Mouse (Mus musculus): Measurements from ENCODE around the gene Daam2.
"Not testable (repeated sequence)": the region's sequence is repeated elsewhere in the genome, so short reads cannot be mapped to it uniquely, and the experiment has no call there.

Gene Daam2

DNA sequence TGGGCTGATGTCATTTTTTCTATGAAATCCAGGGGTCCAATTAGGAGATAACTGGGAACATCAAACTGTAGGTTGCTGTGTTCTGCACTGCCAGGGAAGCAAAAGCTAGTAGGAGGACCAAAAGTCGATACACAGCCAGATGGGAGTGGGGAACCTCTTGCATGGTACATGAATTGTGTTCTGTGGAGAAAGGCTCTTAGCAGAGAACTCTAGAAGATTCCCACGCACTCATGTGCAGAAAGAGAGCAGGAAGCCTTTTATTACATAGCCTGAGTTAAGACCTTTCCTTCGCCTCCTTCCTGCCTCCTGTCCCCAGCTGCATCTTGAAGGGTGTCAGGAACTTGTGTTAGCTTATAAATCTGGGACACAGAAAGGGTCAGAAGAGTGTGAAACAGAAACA is 82.3 kb downstream of the Daam2 start:
- peak; percentile 71 for DNase-seq (ENCODE audit: low read depth, low spot score)

DNA sequence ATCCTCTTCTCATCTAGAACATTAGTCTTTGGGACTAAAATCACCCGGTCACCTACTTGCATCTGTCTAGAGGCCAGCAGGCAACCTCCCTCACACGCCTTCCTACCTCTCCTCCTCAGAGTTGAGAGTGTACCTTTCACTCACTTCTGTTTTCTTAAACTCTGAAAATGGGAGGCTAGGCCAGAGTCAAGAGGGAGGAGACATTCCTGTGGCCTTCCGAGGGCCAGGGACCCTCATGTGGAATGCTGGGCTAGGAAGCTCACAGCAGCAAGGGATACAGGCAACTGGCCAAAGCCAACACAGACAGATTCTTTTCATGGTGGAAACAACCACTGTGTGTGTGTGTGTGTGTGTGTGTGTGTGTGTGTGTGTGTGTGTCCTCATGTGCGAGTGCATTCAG is 86.8 kb downstream of the Daam2 start:
- DNase-seq (ENCODE audit: low read depth, low spot score) = no peak

DNA sequence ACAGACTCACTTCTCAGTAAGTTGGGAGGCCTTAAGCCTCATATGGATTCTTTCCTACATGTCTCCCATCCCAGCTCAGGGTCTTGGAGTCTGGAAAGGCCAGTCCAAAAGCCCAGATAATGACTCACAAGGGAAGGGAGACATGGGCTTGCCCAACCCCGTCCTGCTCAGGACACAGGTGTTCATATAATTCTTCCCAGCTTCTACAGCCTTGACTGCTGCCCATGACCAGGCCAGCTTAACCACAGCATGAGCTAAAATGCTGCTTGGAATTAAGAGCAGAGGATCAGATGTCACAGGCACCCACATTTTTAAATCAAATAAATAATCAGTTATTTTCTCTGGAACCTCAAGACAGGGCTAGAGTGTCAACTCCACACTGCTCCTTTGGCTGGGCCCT is 89.0 kb downstream of the Daam2 start:
- DNase-seq (ENCODE audit: low read depth, low spot score) = no peak

DNA sequence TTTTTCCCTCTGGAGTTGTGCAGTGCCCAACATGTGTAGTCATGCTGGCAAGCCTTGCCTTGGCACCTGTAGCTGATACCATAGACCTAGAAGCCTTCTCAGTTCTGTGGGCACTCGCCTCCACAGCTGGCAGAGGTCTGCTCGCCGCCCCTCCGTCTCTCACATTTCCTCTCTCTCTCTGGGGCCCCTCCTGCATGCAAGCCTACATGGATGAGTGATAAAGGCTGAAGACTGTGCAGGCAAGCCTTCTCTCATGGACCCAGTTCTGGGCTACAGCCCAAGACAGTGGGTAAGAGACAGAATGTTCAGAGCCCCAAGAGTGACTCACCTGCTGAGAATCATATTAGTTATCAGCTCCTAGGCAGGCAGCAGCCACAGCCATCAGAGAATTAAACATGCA is 90.1 kb downstream of the Daam2 start:
- DNase-seq (ENCODE audit: low read depth, low spot score) = peak; percentile 77

DNA sequence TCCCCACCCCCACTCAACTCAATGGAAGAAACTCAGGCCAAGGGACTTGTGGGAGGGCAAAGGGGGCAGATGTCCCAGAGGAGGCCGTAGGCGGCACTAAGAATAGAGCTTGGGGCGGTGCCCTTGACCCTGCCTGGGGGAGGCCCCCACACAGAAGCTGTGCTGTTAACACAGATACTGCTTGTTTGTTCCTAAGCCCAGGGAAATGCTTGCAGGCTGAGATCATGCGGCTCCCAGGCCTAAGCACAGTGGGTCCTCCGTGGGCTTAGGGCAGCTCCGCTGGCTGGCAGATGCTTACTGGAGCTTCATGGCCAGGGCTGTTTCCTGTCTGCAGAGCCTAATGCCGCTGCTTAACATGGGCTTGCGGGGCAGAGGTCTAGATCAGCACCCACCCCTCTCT is 91.5 kb downstream of the Daam2 start:
- DNase-seq (ENCODE audit: low read depth, low spot score) = peak; percentile 15

DNA sequence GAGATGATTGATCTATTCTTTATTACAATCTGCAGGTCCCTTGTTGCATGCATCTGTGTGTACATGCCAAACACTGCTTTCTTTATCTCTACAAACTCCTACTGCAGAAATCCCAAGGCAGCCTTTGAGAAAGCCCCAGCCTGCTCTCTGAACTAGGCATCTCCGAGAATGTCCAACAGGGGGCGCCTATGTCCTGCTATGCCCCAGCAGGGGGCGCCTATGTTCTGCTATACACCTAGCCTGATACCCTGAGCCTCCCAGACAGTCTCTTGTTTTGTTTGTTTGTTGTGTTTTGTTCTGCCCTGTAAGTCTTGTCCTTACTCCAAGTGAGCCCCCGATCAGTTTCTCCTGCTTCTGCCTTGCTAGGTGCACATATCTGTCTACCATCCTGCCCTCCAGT is 95.9 kb downstream of the Daam2 start:
- DNase-seq (ENCODE audit: low read depth, low spot score) = peak; percentile 84

DNA sequence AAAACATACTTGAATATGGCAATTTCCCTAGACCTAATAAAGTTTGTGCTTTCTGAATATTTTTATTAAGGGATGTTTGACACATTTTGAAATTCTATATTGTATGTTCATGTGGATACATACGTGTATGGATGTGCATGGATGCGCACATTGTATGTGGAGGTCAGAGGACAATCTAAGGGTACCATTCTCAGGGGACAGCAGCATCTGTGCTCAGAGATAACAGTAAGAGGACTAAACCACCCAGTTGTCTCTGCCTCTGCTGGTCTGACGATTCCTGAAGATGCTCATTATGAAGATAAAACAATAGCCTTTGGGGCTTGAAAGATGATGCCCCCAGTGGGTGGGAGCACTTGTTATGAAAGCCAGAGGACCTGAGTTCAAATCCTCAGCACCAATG is 99.3 kb downstream of the Daam2 start:
- no peak for DNase-seq (ENCODE audit: low read depth, low spot score)

DNA sequence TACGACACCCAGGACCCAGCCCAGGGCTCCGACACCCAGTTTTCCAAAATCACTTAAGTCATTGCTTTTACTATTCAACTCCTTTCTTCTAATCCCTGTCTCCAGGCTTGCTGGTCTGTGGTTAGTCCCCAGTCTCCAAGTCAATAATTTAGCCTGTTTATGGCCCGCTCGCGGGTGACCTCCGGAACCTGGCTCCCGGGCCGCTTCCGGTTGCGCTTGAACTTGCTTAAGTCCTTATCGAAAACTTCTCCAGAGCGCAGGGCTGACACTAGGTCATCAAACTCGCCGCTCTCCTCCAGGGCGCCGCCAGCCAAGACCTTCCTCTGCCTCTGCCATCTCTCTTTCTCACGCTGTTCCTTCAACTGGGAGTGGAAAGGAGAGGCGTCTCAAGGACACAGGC is 105.8 kb downstream of the Daam2 start:
- no peak for DNase-seq (ENCODE audit: low read depth, low spot score)

DNA sequence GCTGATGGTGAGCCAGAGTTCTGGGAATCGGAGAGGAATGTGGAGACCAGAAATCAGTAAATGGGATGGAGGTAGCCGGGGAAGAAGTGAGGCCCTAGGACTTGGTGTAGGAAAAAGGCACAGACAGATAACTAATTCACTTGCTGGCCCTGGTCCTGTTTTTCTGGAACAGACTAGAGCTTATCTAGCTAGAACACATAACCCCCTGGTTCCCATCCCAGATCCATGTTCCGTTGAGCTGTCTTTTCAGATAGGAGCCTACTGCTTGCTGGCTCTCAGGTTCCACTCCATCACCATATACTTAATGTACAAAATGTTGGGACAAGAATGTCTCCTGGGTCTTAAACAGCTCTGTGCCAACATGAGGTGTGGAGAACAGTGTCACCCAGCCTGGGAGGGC is 106.3 kb downstream of the Daam2 start:
- DNase-seq (ENCODE audit: low read depth, low spot score) = no peak

DNA sequence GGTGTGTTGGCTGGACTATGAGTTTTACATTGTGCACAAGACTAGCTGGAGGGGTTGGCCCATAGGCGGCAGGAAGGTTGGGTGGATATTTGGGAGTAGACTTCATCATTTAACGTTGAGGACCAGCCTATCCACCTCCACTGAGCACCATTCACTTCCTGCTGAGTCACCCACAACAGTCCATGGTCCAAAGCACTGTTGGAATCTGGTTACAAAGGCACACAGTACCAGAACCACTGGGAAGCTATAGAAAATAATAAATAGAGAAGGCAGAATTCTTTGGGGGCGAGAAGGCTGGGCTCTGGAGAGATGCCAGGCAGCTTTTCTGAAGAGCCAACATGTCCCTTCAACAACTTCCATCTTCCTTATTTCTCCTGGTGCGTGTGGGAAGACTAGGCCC is 107.8 kb downstream of the Daam2 start:
- DNase-seq (ENCODE audit: low read depth, low spot score) = no peak

DNA sequence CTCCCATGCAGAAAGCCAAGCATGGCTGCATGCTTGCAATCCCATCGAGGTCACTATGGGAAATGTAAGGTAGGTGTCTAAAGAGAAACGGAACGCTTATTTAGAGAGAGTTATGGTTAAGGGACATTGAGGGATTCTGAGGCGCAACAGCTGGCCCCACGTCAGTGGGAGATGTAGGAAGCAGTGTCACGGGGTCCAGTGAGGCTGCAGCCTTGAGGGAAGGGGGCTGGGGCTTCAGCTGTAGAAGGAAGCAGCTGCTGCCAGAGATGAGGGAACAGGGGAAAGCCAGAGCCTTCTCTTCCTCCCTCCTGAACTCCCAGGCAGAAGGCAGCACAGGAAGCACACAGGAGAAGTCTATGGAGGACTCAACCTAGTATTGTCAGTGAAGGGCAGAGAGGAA is 113.2 kb downstream of the Daam2 start:
- no peak for DNase-seq (ENCODE audit: low read depth, low spot score)

DNA sequence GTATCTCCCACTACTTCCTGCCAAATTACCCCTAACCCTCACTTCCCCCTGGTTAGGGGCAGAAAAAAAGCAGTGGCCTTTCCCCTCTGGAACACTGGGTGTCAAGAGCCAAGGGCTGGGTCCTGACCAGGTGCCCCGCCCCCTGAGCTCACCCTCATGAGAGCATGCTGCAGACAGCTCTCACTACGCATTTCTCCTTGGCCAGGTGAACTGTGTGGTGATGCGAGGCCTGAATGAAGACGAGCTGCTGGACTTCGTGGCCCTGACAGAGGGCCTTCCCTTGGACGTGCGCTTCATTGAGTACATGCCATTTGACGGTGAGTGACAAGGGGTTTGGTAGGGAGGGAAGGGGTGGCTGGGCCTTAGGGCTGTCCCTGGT is 114.9 kb downstream of the Daam2 start:
- no peak for DNase-seq (ENCODE audit: low read depth, low spot score)

DNA sequence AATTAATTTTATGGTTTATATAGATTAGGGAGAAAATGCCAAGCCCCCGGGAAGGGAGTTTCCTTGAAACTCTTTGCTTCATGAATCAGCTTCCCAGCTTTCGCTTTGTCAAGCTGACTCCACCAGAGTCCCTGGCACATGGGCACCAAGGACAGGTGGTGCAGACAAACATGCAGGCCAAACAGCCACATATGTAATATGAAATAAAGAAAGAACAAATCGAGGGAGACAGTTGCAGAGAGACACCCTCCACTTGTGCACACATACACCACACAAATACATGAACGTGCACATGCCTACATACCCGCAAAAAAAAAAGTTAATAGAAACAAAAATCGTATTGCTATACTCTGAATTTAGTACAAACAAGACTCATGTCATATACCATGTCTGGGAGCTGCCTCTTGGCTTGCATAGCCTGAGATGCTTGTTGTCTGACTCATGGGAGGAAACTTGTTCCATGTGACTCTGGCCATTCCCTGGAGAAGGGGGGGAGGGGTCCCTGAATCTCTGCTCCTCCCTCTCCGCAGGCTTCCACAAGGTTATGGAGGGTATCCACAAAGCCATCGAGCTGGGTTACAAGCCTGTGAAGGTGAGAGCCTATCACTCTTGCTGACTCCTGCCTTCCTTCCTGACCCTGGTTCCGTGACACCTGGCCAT is 115.4 kb downstream of the Daam2 start:
- DNase-seq (ENCODE audit: low read depth, low spot score) = peak; percentile 45

DNA sequence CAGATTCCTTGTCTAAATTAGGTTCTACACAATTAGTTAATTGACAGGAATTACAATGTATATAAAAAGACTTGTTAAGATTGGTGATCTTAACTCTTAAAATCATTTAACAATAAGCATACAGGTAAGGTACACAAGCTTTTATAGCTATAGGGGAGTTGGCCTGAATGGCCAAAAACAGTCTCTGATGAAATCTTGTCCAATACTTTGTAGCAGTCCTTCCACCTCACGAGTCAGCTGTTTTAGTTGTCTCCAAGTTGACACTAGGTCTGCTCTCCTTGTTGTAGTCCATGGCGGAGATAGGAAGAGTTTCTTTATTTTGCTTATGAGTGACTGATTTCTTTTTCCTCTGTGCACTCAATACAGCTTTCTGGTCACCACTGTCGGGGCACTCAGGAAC is 121.3 kb downstream of the Daam2 start:
- DNase-seq (ENCODE audit: low read depth, low spot score) = not testable (repeated sequence)

DNA sequence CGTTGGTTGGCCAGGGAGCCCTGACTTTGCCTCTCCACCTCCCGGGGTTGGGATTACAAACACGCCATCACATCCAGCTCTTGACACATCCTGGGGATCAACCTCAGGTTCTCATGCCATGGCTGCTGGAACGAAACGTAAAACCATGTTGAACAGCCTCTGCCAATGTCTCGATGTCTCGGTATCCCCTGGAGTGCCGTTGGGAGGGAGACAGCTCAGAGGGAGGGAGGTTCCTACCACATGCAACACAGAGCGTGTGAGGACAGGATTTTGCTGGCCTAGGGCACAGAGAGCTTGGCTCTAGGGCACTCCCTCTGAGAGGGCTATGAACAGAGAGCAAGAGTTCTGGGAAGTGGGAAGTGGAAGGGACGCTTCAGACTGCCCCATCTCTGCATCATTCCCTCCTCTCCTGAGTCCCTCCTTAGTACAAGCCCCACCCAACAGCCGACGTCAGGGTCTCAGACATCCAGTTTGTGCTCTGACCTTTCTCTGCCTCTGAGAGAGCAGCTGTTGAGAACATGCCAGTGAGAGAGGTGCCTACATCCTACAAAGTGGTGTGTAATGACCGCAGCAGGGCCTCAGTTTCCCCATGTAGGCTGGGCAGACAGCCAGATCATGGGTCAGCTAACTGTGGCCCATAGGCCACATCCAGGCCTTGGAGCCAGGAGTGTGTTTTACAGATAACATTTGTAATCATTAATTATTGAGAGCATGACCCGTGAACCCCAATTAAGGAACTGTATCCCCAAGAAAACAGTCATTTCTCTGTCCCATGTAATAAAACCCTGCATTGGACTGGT is 123.6 kb downstream of the Daam2 start:
- no peak for DNase-seq (ENCODE audit: low read depth, low spot score)

DNA sequence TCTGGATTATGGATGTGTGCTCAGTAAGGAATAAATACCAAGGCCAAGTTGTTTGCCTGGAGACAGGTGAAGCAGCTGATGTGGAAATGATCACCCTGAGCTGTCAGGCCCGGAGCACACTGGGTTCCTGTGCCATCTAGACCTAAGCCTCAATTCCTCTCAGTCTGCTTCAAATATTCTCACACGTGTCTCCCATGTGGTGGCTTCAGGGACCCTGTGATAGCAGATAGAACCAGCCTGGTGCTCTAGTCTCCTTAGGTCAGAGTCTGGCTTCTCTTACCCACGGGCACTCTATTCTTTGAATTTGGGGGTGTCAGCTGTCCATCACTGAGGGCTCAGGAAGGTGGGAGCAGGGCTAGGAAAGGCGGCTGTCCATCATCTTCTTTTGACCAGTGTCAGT is 124.4 kb downstream of the Daam2 start:
- no peak for DNase-seq (ENCODE audit: low read depth, low spot score)

DNA sequence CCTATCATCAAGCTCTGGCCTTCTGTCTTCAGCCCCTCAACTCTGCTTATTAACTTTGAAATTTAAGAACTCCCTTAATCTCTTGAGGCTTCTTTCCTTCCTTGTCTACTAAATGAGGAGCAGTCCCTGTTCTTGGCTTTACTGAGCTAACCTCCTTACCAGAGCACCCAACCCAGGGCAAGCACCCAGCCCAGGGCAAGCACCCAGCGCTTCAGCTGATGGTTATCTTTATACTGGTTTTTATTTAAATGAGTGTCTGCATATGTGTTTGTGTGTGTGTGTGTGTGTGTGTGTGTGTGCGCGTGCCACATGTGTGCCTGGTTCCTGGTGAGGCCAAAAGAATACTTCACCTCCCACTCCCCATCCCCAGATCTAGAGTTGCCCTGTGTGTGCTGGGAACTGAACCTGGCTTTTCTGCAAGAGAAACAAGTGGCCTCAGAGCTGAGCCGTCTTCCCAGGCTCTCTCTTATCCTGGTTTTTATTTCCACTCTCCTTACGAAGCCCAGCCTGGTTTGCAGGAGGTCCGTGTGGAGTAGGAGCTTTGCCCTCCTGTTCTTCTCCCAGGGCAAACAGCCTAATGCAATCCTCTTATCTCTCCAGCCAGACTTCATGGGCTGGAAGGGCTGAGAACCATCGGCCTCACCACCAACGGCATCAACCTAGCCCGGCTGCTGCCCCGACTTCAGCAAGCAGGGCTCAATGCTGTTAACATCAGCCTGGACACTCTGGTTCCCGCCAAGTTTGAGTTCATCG is 125.1 kb downstream of the Daam2 start:
- DNase-seq (ENCODE audit: low read depth, low spot score) = no peak

DNA sequence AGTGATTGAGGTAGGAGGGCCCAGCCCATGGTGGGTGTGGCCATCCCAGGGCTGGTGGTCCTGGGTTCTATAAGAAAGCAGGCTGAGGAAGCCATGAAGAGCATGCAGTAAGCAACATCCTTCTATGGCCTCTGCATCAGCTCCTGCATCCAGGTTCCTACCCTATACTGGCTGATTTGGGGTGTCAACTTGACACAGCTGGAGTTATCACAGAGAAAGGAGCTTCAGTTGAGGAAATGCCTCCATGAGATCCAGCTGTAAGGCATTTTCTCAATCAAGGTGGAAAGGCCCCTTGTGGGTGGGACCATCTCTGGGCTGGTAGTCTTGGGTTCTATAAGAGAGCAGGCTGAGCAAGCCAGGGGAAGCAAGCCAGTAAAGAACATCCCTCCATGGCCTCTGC is 126.8 kb downstream of the Daam2 start:
- DNase-seq (ENCODE audit: low read depth, low spot score) = not testable (repeated sequence)

DNA sequence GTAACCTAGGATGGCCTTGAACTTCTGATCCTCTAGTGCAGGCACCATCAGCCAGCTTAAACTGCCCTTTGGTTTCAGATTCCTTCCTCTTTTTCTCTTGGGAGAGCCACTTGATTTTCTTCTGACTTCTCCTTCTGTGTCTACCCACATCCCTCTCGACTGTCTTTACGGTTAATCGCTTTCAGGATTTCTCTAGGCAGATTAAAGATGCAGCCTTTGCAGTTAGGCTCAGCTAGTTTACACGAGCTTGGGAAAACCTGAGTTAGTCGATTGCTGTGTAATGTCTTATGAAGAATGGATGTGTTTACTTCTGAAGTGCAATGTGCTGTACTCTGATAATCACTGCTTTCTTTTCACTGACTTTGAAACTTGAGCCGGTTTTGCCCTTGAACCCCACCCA is 127.5 kb downstream of the Daam2 start:
- DNase-seq (ENCODE audit: low read depth, low spot score) = no peak

DNA sequence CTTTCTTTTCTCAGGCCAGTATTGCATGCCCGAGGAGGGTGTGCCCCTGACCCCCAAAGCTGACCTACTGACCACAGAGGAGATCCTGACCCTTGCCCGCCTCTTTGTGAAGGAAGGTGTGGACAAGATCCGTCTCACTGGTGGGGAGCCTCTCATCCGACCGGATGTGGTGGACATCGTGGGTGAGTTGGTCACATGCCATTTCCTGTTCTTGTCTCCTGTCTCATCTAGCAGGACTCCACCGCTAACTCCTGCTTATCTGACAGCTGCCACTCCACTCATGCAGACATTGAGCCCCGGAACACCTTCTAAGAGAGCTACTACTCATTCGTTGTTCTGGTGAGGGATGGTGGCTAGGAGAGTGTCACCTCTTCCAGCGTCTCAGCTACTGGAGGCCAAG is 129.1 kb downstream of the Daam2 start:
- no peak for DNase-seq (ENCODE audit: low read depth, low spot score)

DNA sequence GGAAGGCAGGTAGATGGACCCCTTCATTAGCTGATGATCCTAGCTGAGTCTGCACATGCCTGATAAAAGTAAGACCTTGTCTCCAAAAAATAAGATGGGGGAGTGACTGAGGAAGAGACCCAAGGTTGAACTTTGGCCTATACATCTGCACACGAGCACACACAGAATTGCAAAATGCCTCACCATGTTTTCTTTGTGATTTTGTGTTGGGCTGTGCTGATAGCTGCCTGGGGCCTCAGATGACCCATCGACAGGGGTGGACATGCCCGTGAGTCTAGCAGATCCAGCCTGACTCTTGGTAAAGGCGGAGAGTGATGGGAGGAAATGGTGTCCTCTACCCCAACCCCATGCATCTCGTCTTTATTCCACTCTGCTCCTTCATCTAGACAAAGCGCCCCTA is 129.9 kb downstream of the Daam2 start:
- DNase-seq (ENCODE audit: low read depth, low spot score) = no peak

DNA sequence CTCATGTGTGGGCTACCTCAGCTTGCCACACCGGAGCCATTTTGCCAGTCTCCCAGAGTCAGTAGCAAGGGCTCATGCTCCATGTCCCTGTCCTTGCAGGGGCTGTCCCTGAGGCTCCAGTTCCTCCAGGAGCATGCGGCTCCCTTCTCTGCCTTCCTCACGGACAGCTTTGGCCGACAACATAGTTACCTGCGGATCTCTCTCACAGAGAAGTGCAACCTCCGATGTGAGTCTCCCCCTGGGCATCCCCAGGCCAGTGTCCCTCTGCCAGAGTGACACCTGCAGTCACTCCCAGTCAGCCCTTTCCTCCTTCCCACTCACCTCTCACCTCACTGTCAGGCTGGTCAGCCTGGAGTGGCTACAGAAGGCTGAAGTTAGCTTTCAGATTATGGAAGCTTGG is 131.1 kb downstream of the Daam2 start:
- DNase-seq (ENCODE audit: low read depth, low spot score) = no peak
